Mouse (Mus musculus) midbrain, embryonic 15.5 days (tissue): ENCODE results near the gene Pcif1. TPM values are rescaled to one million over a fixed set of nuclear protein-coding genes. Genes with fewer than 3 reads are reported as not detected.
"Not testable (repeated sequence)": the region's sequence is repeated elsewhere in the genome, so short reads cannot be mapped to it uniquely, and the experiment has no call there.

Source experiments
- ATAC-seq: fragments of 200-750 bp; cut with Nextera tagmentation; replicated peaks from 2 replicates; pipeline ENCODE4 v1.8.0; 2017; ENCODE audit warnings: moderate TSS enrichment
- H3K27ac ChIP-seq: fragments of 300-500 bp; sonication (generic); 2 replicates; pipeline ENCODE4 v1.5.1; 2015; ENCODE audit warnings: mild to moderate bottlenecking, inconsistent platforms
- H3K27me3 ChIP-seq: fragments of 300-500 bp; sonication (generic); replicated peaks from 2 replicates; pipeline ENCODE4 v1.6.1; 2015; ENCODE audit warnings: inconsistent platforms
- H3K36me3 ChIP-seq: fragments of 300-500 bp; sonication (generic); replicated peaks from 2 replicates; pipeline ENCODE4 v1.6.1; 2015; ENCODE audit warnings: inconsistent platforms
- H3K4me1 ChIP-seq: fragments of 300-500 bp; sonication (generic); 2 replicates; pipeline ENCODE4 v1.6.1; 2015; ENCODE audit warnings: inconsistent platforms
- H3K4me2 ChIP-seq: fragments of 300-500 bp; sonication (generic); 2 replicates; pipeline ENCODE4 v1.6.1; 2015; ENCODE audit warnings: inconsistent platforms, mild to moderate bottlenecking, moderate library complexity
- H3K4me3 ChIP-seq: fragments of 300-500 bp; sonication (generic); 2 replicates; pipeline ENCODE4 v1.5.1; 2015; ENCODE audit warnings: mild to moderate bottlenecking, inconsistent platforms
- H3K9ac ChIP-seq: fragments of 300-500 bp; sonication (generic); 2 replicates; pipeline ENCODE4 v1.6.1; 2015; ENCODE audit warnings: mild to moderate bottlenecking, inconsistent platforms
- H3K9me3 ChIP-seq: fragments of 300-500 bp; sonication (generic); 2 replicates; pipeline ENCODE4 v1.6.1; 2016; ENCODE audit warnings: inconsistent platforms
- WGBS: fragments of 180-500 bp; shearing (Covaris S2); methylation state at CpG from one replicate; pipeline ENCODE4 v1.1.7; 2015; ENCODE audit warnings: mixed read lengths; 5-methylcytosine and 5-hydroxymethylcytosine counted together
- polyA plus RNA-seq: library from polyadenylated mRNA; unstranded; fragments of >200 nt; fragmentation: Nextera tagmentation; extraction: Ambion mirVana; gene quantifications from 2 replicates; pipeline ENCODE4 v1.2.1, GENCODE M21; 2015

Pcif1 gene
- polyA plus RNA-seq, 1 experiment from 2014 or later: 93.1 TPM

GRCm38 (mm10) chr2:164871602-164872303 lies 7.4 kb upstream of the Pcif1 start:
- ATAC-seq: no peak
- WGBS: 66% methylated on average over 6 of the region's 6 CpGs
- no peaks in the 10 kb centered on the region for H3K4me1 ChIP-seq
- H3K4me3 ChIP-seq: no peak overlapping the region
- H3K9me3 ChIP-seq: no peaks in the 10 kb centered on the region
- no peaks in the 10 kb centered on the region for H3K27me3 ChIP-seq
- no peak overlapping the region for H3K27ac ChIP-seq
- no peaks in the 10 kb centered on the region for H3K36me3 ChIP-seq
- H3K4me2 ChIP-seq: no peak overlapping the region
- no peak overlapping the region for H3K9ac ChIP-seq

GRCm38 (mm10) chr2:164873621-164874020 lies 5.5 kb upstream of the Pcif1 start:
- Histone ChIP-seq H3K4me3 (no peak overlapping the region), H3K27ac (0 out of 2 replicates have a peak overlapping the region, but pooled peaks have one; percentile 0), H3K4me1 (peaks cover 13% of the 10 kb centered on the region), H3K9ac (no peak overlapping the region), H3K36me3 (no peaks in the 10 kb centered on the region), H3K9me3 (no peaks in the 10 kb centered on the region), H3K4me2 (no peak overlapping the region), H3K27me3 (no peaks in the 10 kb centered on the region)
- 66% methylated on average over 3 of the region's 3 CpGs for WGBS
- ATAC-seq: no peak

- H3K27ac ChIP-seq: 0 out of 2 replicates have a peak overlapping the region, but pooled peaks have one; percentile 0
- no peak for ATAC-seq
- H3K9ac ChIP-seq: no peak overlapping the region
- no peaks in the 10 kb centered on the region for H3K9me3 ChIP-seq
- 39% methylated on average over 1 of the region's 1 CpGs for WGBS
- no peak overlapping the region for H3K4me2 ChIP-seq
- no peaks in the 10 kb centered on the region for H3K36me3 ChIP-seq
- peaks cover 13% of the 10 kb centered on the region for H3K4me1 ChIP-seq
- no peak overlapping the region for H3K4me3 ChIP-seq
- H3K27me3 ChIP-seq: no peaks in the 10 kb centered on the region
Measured at GRCm38 (mm10) chr2:164874239-164874769, 4.8 kb upstream of the Pcif1 start.

- not testable (repeated sequence) for H3K4me3 ChIP-seq, H3K27me3 ChIP-seq, H3K9me3 ChIP-seq, ATAC-seq, H3K9ac ChIP-seq, H3K36me3 ChIP-seq, H3K27ac ChIP-seq, H3K4me2 ChIP-seq
- 55% methylated on average over 2 of the region's 2 CpGs for WGBS
- H3K4me1 ChIP-seq: peaks cover 20% of the 10 kb centered on the region
Measured at GRCm38 (mm10) chr2:164875648-164876047, 3.5 kb upstream of the Pcif1 start.

GRCm38 (mm10) chr2:164877376-164878215 lies 1.5 kb upstream of the Pcif1 start:
- not testable (repeated sequence) for H3K4me3 ChIP-seq

GRCm38 (mm10) chr2:164878509-164879227 lies 436 bp upstream of the Pcif1 start:
- Histone ChIP-seq H3K36me3 (peaks cover 6% of the 10 kb centered on the region), H3K27ac (peak overlapping the region; percentile 100), H3K4me1 (peaks cover 29% of the 10 kb centered on the region), H3K4me2 (peak overlapping the region; percentile 96), H3K27me3 (no peaks in the 10 kb centered on the region), H3K4me3 (peak overlapping the region; percentile 93), H3K9me3 (no peaks in the 10 kb centered on the region), H3K9ac (peak overlapping the region; percentile 98)
- ATAC-seq: peak; percentile 57
- WGBS: 2% methylated on average over 28 of the region's 28 CpGs

More at GRCm38 (mm10) chr2:164877376-164878215, 1.5 kb upstream of the Pcif1 start:
- not testable (repeated sequence) for H3K9me3 ChIP-seq, H3K36me3 ChIP-seq, ATAC-seq, H3K27ac ChIP-seq, H3K9ac ChIP-seq, H3K27me3 ChIP-seq
- peaks cover 27% of the 10 kb centered on the region for H3K4me1 ChIP-seq
- peak overlapping the region; percentile 96 for H3K4me2 ChIP-seq
- 70% methylated on average over 11 of the region's 11 CpGs for WGBS

- Histone ChIP-seq H3K27me3 (no peaks in the 10 kb centered on the region), H3K9me3 (no peaks in the 10 kb centered on the region), H3K27ac (peak overlapping the region; percentile 100), H3K4me2 (peak overlapping the region; percentile 96), H3K4me1 (peaks cover 29% of the 10 kb centered on the region), H3K4me3 (peak overlapping the region; percentile 93), H3K9ac (peak overlapping the region; percentile 98), H3K36me3 (peaks cover 14% of the 10 kb centered on the region)
- peak; percentile 92 for ATAC-seq
- under 1% methylated on average over 67 of the region's 72 CpGs for WGBS
Measured at GRCm38 (mm10) chr2:164879568-164880277, 619 bp downstream of the Pcif1 start.

GRCm38 (mm10) chr2:164882619-164883018 lies 3.5 kb downstream of the Pcif1 start:
- no peak overlapping the region for H3K4me2 ChIP-seq
- H3K27ac ChIP-seq: peak overlapping the region; percentile 27; the same call in 1 of the 2 replicates
- no peaks in the 10 kb centered on the region for H3K27me3 ChIP-seq
- H3K4me3 ChIP-seq: no peak overlapping the region
- no peak for ATAC-seq
- H3K36me3 ChIP-seq: peaks cover 42% of the 10 kb centered on the region
- H3K9ac ChIP-seq: no peak overlapping the region
- 36% methylated on average over 9 of the region's 9 CpGs for WGBS
- no peaks in the 10 kb centered on the region for H3K9me3 ChIP-seq
- peaks cover 22% of the 10 kb centered on the region for H3K4me1 ChIP-seq

- no peak overlapping the region for H3K27ac ChIP-seq
- ATAC-seq: no peak; the same call in 1 of the 2 replicates
- H3K36me3 ChIP-seq: peaks cover 71% of the 10 kb centered on the region
Measured at GRCm38 (mm10) chr2:164885788-164886187, 6.7 kb downstream of the Pcif1 start.

GRCm38 (mm10) chr2:164886617-164887016 lies 7.5 kb downstream of the Pcif1 start:
- Histone ChIP-seq H3K4me1 (0 out of 2 replicates have a peak, but pooled peaks cover 4% of the 10 kb centered on the region), H3K9me3 (no peaks in the 10 kb centered on the region), H3K27me3 (no peaks in the 10 kb centered on the region), H3K4me2 (no peak overlapping the region), H3K36me3 (peaks cover 77% of the 10 kb centered on the region), H3K27ac (no peak overlapping the region), H3K4me3 (no peak overlapping the region), H3K9ac (no peak overlapping the region)
- 92% methylated on average over 10 of the region's 10 CpGs for WGBS
- ATAC-seq: no peak

More at GRCm38 (mm10) chr2:164885788-164886187, 6.7 kb downstream of the Pcif1 start:
- Histone ChIP-seq H3K27me3 (no peaks in the 10 kb centered on the region), H3K4me1 (peaks cover 7% of the 10 kb centered on the region), H3K9me3 (no peaks in the 10 kb centered on the region), H3K4me3 (no peak overlapping the region), H3K9ac (no peak overlapping the region), H3K4me2 (no peak overlapping the region)
- WGBS: 76% methylated on average over 7 of the region's 7 CpGs

GRCm38 (mm10) chr2:164888996-164889395 lies 9.9 kb downstream of the Pcif1 start:
- no peak overlapping the region for H3K9ac ChIP-seq
- H3K27me3 ChIP-seq: no peaks in the 10 kb centered on the region
- no peaks in the 10 kb centered on the region for H3K9me3 ChIP-seq
- H3K4me3 ChIP-seq: no peak overlapping the region
- H3K27ac ChIP-seq: no peak overlapping the region
- 87% methylated on average over 12 of the region's 12 CpGs for WGBS
- no peak overlapping the region for H3K4me2 ChIP-seq
- H3K36me3 ChIP-seq: peaks cover 92% of the 10 kb centered on the region
- ATAC-seq: no peak
- no peaks in the 10 kb centered on the region for H3K4me1 ChIP-seq
